Mouse (Mus musculus) CH12.LX (cell line): ENCODE data around the gene Dlk1. TPM values are rescaled to one million over a fixed set of nuclear protein-coding genes. Genes with fewer than 3 reads are reported as not detected.

Experiments used
- DNase-seq: peaks from one replicate; pipeline ENCODE4 v3.0.0-alpha.2; 2013; ENCODE audit errors: extremely low read depth
- H3K27ac ChIP-seq: 2 replicates; pipeline ENCODE4 v1.5.1; 2012; ENCODE audit warnings: low read depth, mild to moderate bottlenecking, control low read depth, moderate library complexity; ENCODE audit not compliant: insufficient read depth
- H3K27me3 ChIP-seq: replicated peaks from 2 replicates; pipeline ENCODE3; 2012; ENCODE audit warnings: inconsistent platforms
- H3K36me3 ChIP-seq, 2 experiments: replicated peaks in 1 of 2; 2 replicates each; pipeline versions ENCODE3 to v1.6.1; 2012; ENCODE audit warnings: inconsistent platforms in 1 of 2, low read length in 1 of 2, mild to moderate bottlenecking in 1 of 2, mixed read lengths in 1 of 2, moderate library complexity in 1 of 2; ENCODE audit not compliant: control insufficient read depth in 1 of 2, insufficient read depth in 1 of 2
- H3K4me1 ChIP-seq, 2 experiments: 2 replicates each; pipeline ENCODE4 v1.6.1; 2012; ENCODE audit warnings: inconsistent platforms in 1 of 2, moderate library complexity in 1 of 2; ENCODE audit not compliant: insufficient read depth in 2 of 2, control insufficient read depth in 1 of 2
- H3K4me2 ChIP-seq: 2 replicates; pipeline ENCODE4 v1.6.1; 2012; ENCODE audit warnings: low read depth, mild to moderate bottlenecking, control low read depth; ENCODE audit not compliant: poor library complexity, insufficient read depth, severe bottlenecking
- H3K4me3 ChIP-seq, 3 experiments: fragments of 150-350 bp in 1 of 3; sonication (generic) in 1 of 3; replicated peaks in 1 of 3; 2 replicates each; pipeline versions ENCODE3 to v1.5.1; 2011 to 2012; ENCODE audit warnings: low read depth in 2 of 3, low read length in 2 of 3, mild to moderate bottlenecking in 2 of 3, moderate library complexity in 2 of 3, control low read depth in 1 of 3, improper control_type of control experiment in 1 of 3, inconsistent platforms in 1 of 3, mixed read lengths in 1 of 3; ENCODE audit not compliant: poor library complexity in 1 of 3
- H3K79me2 ChIP-seq: replicated peaks from 2 replicates; pipeline ENCODE4 v1.6.1; 2012; ENCODE audit warnings: mild to moderate bottlenecking, moderate library complexity; ENCODE audit not compliant: control insufficient read depth, poor library complexity, insufficient read depth, severe bottlenecking; ENCODE audit errors: extremely low read depth
- H3K9ac ChIP-seq: 2 replicates; pipeline ENCODE4 v1.6.1; 2012; ENCODE audit warnings: low read depth, mild to moderate bottlenecking, control low read depth, moderate library complexity; ENCODE audit not compliant: insufficient read depth
- H3K9me3 ChIP-seq: replicated peaks from 2 replicates; pipeline ENCODE3; 2012; ENCODE audit warnings: low read length, inconsistent platforms, mixed read lengths
- CHD1 ChIP-seq: IDR thresholded peaks from 2 replicates; pipeline ENCODE4 v1.6.1; 2012; ENCODE audit warnings: low read depth, low read length, improper control_type of control experiment, inconsistent platforms
- CHD2 ChIP-seq: IDR thresholded peaks from 2 replicates; pipeline ENCODE4 v1.6.1; 2011; ENCODE audit warnings: low read length, improper control_type of control experiment
- E2F4 ChIP-seq: IDR thresholded peaks from 2 replicates; pipeline ENCODE4 v1.6.1; 2011; ENCODE audit warnings: low read depth, low read length, improper control_type of control experiment; ENCODE audit not compliant: insufficient replicate concordance
- ELF1 ChIP-seq: IDR thresholded peaks from 2 replicates; pipeline ENCODE4 v1.6.1; 2014; ENCODE audit warnings: low read depth, mild to moderate bottlenecking, inconsistent platforms, low read length, improper control_type of control experiment
- ETS1 ChIP-seq: conservative IDR thresholded peaks from 2 replicates; pipeline ENCODE4 v1.6.1; 2012; ENCODE audit warnings: low read depth, mild to moderate bottlenecking, inconsistent platforms, low read length, improper control_type of control experiment, moderate library complexity
- IRF4 ChIP-seq: IDR thresholded peaks from 2 replicates; pipeline ENCODE4 v1.6.1; 2014; ENCODE audit warnings: low read depth, mild to moderate bottlenecking, inconsistent platforms, low read length, improper control_type of control experiment
- JUN ChIP-seq: IDR thresholded peaks from 2 replicates; pipeline ENCODE4 v1.6.1; 2011; ENCODE audit warnings: low read depth, mild to moderate bottlenecking, low read length, improper control_type of control experiment, moderate library complexity; ENCODE audit not compliant: insufficient read depth
- MAZ ChIP-seq: IDR thresholded peaks from 2 replicates; pipeline ENCODE4 v1.6.1; 2012; ENCODE audit warnings: low read depth, mild to moderate bottlenecking, inconsistent platforms, low read length, improper control_type of control experiment, moderate library complexity
- SMC3 ChIP-seq: IDR thresholded peaks from 2 replicates; pipeline ENCODE4 v1.6.1; 2011; ENCODE audit warnings: low read depth, low read length, improper control_type of control experiment
- ZKSCAN1 ChIP-seq: IDR thresholded peaks from 2 replicates; pipeline ENCODE4 v1.6.1; 2012; ENCODE audit warnings: low read depth, inconsistent platforms, low read length, improper control_type of control experiment, borderline replicate concordance
- ZMIZ1 ChIP-seq: IDR thresholded peaks from 2 replicates; pipeline ENCODE4 v1.6.1; 2012; ENCODE audit warnings: low read depth, mild to moderate bottlenecking, inconsistent platforms, low read length, improper control_type of control experiment
- ZNF384 ChIP-seq: IDR thresholded peaks from 2 replicates; pipeline ENCODE4 v1.6.1; 2012; ENCODE audit warnings: low read depth, low read length, improper control_type of control experiment, inconsistent platforms
- dilution Hi-C: fragments of 300-500 bp; cut with MboI; formaldehyde crosslinking; loops from 2 replicates; pipeline ENCODE4 v1.14.3; 2020; ENCODE audit warnings: low sequenced_read_pairs; ENCODE audit not compliant: extremely low pct_unique_long_range_greater_than_20kb, extremely low pct_ligation_motif_present
- in situ Hi-C: fragments of 300-500 bp; cut with MboI; formaldehyde crosslinking; loops from 3 replicates; pipeline ENCODE4 v1.14.3; 2019; ENCODE audit warnings: low sequenced_read_pairs, low pct_ligation_motif_present, low pct_unique_long_range_greater_than_20kb, mixed read lengths
- polyA plus RNA-seq: library from polyadenylated mRNA; unstranded; fragments of >175 nt; gene quantifications from 2 replicates; pipeline ENCODE4 v1.2.1, GENCODE M21; 2012; ENCODE audit warnings: low read depth; ENCODE audit not compliant: insufficient read length
- total RNA-seq, 2 experiments: library from RNA; depleted of rRNA; stranded (reverse); fragments of 300-350 nt in 1 of 2; fragments of >200 nt in 1 of 2; gene quantifications; 2 replicates each; pipeline ENCODE4 v1.2.3; 2012 to 2014

Dlk1 gene
- total and polyA plus RNA-seq, 3 experiments, result not detected

GRCm38 (mm10) chr12:109449421-109450411, 2.9 kb upstream of the Dlk1 start:
- TF ChIP-seq MAZ (no peak), ZNF384 (no peak), IRF4 (no peak)
- DNase-seq, result no peak
- H3K9ac ChIP-seq, result no peak overlapping the region
- H3K36me3 ChIP-seq, result no peaks in the 10 kb centered on the region
- no peaks in the 10 kb centered on the region for H3K79me2 ChIP-seq
- dilution Hi-C loops (no loop called here), in situ Hi-C loops (no loop called here)
- H3K27me3 ChIP-seq, result no peaks in the 10 kb centered on the region
- peaks cover 85% of the 10 kb centered on the region for H3K9me3 ChIP-seq
- no peak overlapping the region for H3K27ac ChIP-seq
- H3K4me1 ChIP-seq, result no peaks in the 10 kb centered on the region
- H3K4me2 ChIP-seq, result no peak overlapping the region
- no peak overlapping the region for H3K4me3 ChIP-seq

GRCm38 (mm10) chr12:109453065-109453997, 708 bp downstream of the Dlk1 start:
- no peak for TF ChIP-seq ZKSCAN1
- TF ChIP-seq ELF1, result no peak
- TF ChIP-seq JUN, result no peak
- TF ChIP-seq CHD1, result no peak
- TF ChIP-seq ZMIZ1, result no peak
- no peak for TF ChIP-seq ETS1
- TF ChIP-seq E2F4, result no peak
- no peak for TF ChIP-seq SMC3
- TF ChIP-seq IRF4, result no peak
- no peak for TF ChIP-seq CHD2
- no peak for TF ChIP-seq ZNF384
- no peaks in the 10 kb centered on the region for H3K4me1 ChIP-seq
- no peak overlapping the region for H3K4me3 ChIP-seq
- H3K9me3 ChIP-seq, result peaks cover 90% of the 10 kb centered on the region
- DNase-seq, result no peak
- H3K27me3 ChIP-seq, result no peaks in the 10 kb centered on the region
- dilution Hi-C loops, result no loop called here
- no peak overlapping the region for H3K9ac ChIP-seq
- H3K4me2 ChIP-seq, result no peak overlapping the region
- no peaks in the 10 kb centered on the region for H3K36me3 ChIP-seq
- no peak overlapping the region for H3K27ac ChIP-seq
- in situ Hi-C loops, result no loop called here
- no peaks in the 10 kb centered on the region for H3K79me2 ChIP-seq
